Mouse (Mus musculus) heart, postnatal 10 days (tissue): ENCODE results near the gene Gm42517. TPM values are rescaled to one million over a fixed set of nuclear protein-coding genes. Genes with fewer than 3 reads are reported as not detected.

Source experiments
- DNase-seq, 2 experiments: peaks; one replicate each; pipeline ENCODE4 v3.0.0; 2021
- intact Hi-C: fragments of 180-260 bp; cut with DNase I; formaldehyde crosslinking; loops from one replicate; pipeline ENCODE4 v1.15.1; 2025
- total RNA-seq, 2 experiments: library from RNA; stranded (reverse); gene quantifications; 2 replicates each; pipeline ENCODE4 v1.2.3; 2021

Gm42517 gene
- total RNA-seq, 2 experiments from 2014 or later, result 0.45 to 0.55 TPM

GRCm38 (mm10) chr5:108354056-108354455 lies 13.7 kb downstream of the Gm42517 start:
- intact Hi-C loops, result no loop called here
- no peak for DNase-seq

- intact Hi-C loops, result no loop called here
- DNase-seq, result no peak
These were observed 18.1 kb downstream of the Gm42517 start for GRCm38 (mm10) chr5:108349511-108350148.

- DNase-seq, result no peak
- intact Hi-C loops, result no loop called here
These were observed 19.9 kb downstream of the Gm42517 start for GRCm38 (mm10) chr5:108347843-108348242.

GRCm38 (mm10) chr5:108345313-108346071 lies 22.2 kb downstream of the Gm42517 start:
- intact Hi-C loops, result no loop called here
- DNase-seq, result no peak

- intact Hi-C loops, result no loop called here
- no peak for DNase-seq
These were observed 24.0 kb downstream of the Gm42517 start for GRCm38 (mm10) chr5:108343680-108344170.

GRCm38 (mm10) chr5:108338049-108338448 lies 29.7 kb downstream of the Gm42517 start:
- intact Hi-C loops, result no loop called here
- DNase-seq, result no peak

GRCm38 (mm10) chr5:108337385-108337784 lies 30.3 kb downstream of the Gm42517 start:
- DNase-seq, result no peak
- intact Hi-C loops, result no loop called here

GRCm38 (mm10) chr5:108331051-108331450 lies 36.7 kb downstream of the Gm42517 start:
- no peak for DNase-seq
- intact Hi-C loops, result no loop called here

Other genes with a start within 250 kb of the Gm42517 start
- 10 to 100 TPM; 25.9 to 39.3 TPM for gene Tmed5, start 235.3 kb downstream of the Gm42517 start, total RNA-seq
- 1 to 10 TPM; 1.2 to 1.3 TPM for gene Ccdc18, start 235.0 kb downstream of the Gm42517 start, total RNA-seq
- 10 to 100 TPM; 23.8 to 24.2 TPM for gene Dr1, start 99.0 kb downstream of the Gm42517 start, total RNA-seq
- gene Pigg, start 55.3 kb downstream of the Gm42517 start, total RNA-seq, result 1 to 10 TPM; 6.1 to 6.5 TPM
- gene Pde6b, start 20.5 kb upstream of the Gm42517 start, total RNA-seq, result not detected
- 100 to 1,000 TPM; 857 to 862 TPM for gene Atp5k, start 66.5 kb upstream of the Gm42517 start, total RNA-seq
- 1 to 10 TPM in 1 of 2 experiments, under 1 TPM in 1; 0.77 to 1.3 TPM for gene Mfsd7a, start 81.0 kb upstream of the Gm42517 start, total RNA-seq
- 10 to 100 TPM; 46.2 to 54.8 TPM for gene Pcgf3, start 93.3 kb upstream of the Gm42517 start, total RNA-seq
- under 1 TPM in 1 of 2 experiments, not detected in 1; 0.38 TPM for gene Cplx1, start 182.1 kb upstream of the Gm42517 start, total RNA-seq